Mouse (Mus musculus) bone marrow macrophage, adult 2 months (primary cell): Measurements from ENCODE around the gene Pdlim3.

Source experiments
- CTCF ChIP-seq: IDR thresholded peaks from 2 replicates; pipeline ENCODE4 v1.5.1; 2012; ENCODE audit warnings: low read depth, mild to moderate bottlenecking, low read length, moderate library complexity
- POLR2A ChIP-seq: IDR thresholded peaks from 2 replicates; pipeline ENCODE4 v1.6.1; 2012; ENCODE audit warnings: mild to moderate bottlenecking, low read depth, low read length, borderline replicate concordance

DNA sequence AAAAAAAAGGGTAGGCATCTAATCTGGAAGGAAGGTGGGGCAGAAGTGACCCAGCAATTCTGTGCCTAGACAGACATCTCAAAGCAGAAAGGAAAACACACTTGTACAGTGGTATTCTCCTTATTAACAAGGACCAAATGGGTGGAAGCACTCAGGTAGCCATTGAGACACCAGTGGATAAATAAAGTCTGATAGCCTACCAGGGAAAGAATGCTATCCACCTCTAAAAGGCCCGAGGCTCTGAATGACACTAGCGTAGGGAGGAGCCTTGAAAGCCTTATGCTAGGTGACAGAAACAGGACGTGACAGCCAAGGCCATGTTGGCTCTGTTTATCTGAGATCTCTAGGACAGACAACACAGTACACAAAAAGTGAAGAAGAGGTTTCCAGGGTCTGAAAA, 31.2 kb downstream of the Pdlim3 start:
- TF ChIP-seq CTCF = no peak
- no peak for TF ChIP-seq POLR2A
